Mouse (Mus musculus): ENCODE measurements around the gene Pbrm1. TPM values are rescaled to one million over a fixed set of nuclear protein-coding genes. Genes with fewer than 3 reads are reported as not detected.

Pbrm1 gene
- total RNA-seq, 2 experiments from 2014 or later: 65.7 to 69.4 TPM

- ATAC-seq (replicated peaks; ENCODE audit: poor library complexity, severe bottlenecking): no peak
Measured at GRCm38 (mm10) chr14:31078597-31079208, 59.8 kb downstream of the Pbrm1 start.

GRCm38 (mm10) chr14:31079313-31080028 lies 60.5 kb downstream of the Pbrm1 start:
- ATAC-seq (replicated peaks; ENCODE audit: poor library complexity, severe bottlenecking): no peak

DNA sequence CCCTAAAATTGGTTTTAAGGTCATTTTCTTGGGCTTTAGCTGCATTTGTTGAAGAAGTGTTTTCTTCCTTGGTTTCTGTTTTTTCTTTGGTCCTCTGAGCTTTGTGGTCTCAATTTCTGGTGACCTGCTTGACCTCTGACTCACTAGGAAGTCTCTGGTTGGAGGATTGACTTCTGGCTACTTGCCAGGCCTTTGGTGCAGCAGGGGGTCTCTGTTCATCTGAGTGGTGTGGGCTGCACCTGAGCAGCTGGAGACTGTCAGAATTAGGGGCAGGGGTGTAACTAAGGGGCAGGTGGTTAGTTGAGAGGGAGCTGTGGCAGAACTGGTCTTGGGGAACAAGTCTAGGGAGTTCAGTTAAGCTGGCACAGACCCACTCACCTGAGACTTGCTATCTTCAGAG lies 62.2 kb downstream of the Pbrm1 start:
- no peak for ATAC-seq (replicated peaks; ENCODE audit: poor library complexity, severe bottlenecking)

- ATAC-seq (replicated peaks; ENCODE audit: poor library complexity, severe bottlenecking): no peak
Measured at GRCm38 (mm10) chr14:31087433-31087832, 68.5 kb downstream of the Pbrm1 start.

- ATAC-seq (replicated peaks; ENCODE audit: poor library complexity, severe bottlenecking): no peak
Measured at GRCm38 (mm10) chr14:31088515-31088914, 69.6 kb downstream of the Pbrm1 start.

DNA sequence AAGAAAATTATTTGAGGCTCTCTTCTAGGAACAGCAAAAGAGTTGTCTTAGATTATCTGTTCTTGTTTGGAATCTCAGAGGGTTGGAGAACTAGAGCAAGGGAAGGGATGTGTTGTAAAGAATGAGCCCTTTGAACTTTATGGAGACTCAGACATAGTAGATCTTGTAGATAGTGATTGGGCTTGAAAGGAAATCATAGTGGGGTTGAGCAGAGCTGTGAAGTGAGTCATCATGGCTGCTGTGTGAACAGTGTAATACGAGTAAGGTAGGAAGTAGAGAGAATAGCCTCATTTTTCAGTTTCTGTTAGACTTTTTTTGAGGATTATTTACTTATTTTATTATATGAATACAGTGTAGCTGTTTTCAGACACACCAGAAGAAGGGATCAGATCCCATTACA lies 71.0 kb downstream of the Pbrm1 start:
- ATAC-seq (replicated peaks; ENCODE audit: poor library complexity, severe bottlenecking): no peak

GRCm38 (mm10) chr14:31105156-31105555 lies 86.2 kb downstream of the Pbrm1 start:
- ATAC-seq (replicated peaks; ENCODE audit: poor library complexity, severe bottlenecking): no peak

DNA sequence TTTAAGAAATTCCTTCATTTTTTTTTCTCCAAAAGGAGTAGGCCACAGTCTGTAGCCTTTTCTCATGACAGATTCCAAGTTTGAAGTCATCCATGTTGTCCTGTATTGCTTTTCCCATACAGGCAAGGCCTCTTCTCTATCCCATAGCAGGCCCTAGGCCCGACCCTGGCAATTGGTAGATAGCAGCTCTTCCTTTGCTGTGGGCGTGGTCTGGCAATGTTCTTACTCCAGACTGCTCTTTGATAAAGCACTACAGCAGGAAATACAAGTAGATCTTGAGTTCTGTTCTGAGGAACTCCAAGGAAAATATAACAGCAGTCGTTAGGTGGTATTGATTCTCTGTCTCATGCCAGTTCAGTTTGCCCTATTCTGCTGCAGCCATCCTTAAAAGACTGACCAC lies 91.7 kb downstream of the Pbrm1 start:
- ATAC-seq (replicated peaks; ENCODE audit: poor library complexity, severe bottlenecking): no peak

GRCm38 (mm10) chr14:31112187-31112586 lies 93.2 kb downstream of the Pbrm1 start:
- ATAC-seq (replicated peaks; ENCODE audit: poor library complexity, severe bottlenecking): no peak

DNA sequence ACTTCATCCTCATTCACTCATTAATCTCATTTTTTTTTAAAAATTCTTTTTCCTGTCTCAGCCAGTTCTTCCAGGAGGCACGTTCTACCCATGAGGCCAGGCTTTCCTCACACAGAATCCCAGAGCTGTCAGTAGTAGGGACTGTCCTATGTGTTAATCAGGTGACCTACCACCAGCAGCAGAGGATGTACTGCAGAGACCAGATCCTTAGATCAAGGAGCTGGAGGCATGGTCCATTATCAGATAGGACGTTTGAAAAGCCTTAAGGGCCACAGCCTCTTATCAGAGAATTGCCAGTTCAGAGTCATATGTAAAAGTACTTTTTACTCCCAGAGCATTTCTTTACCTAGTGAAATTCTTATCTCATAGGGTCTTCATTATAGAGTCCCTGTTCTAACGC lies 95.1 kb downstream of the Pbrm1 start:
- no peak for ATAC-seq (replicated peaks; ENCODE audit: poor library complexity, severe bottlenecking)

- no peak for ATAC-seq (replicated peaks; ENCODE audit: poor library complexity, severe bottlenecking)
Measured at GRCm38 (mm10) chr14:31115522-31115921, 96.6 kb downstream of the Pbrm1 start.

- no peak for ATAC-seq (replicated peaks; ENCODE audit: poor library complexity, severe bottlenecking)
Measured at GRCm38 (mm10) chr14:31125106-31126075, 106.5 kb downstream of the Pbrm1 start.

DNA sequence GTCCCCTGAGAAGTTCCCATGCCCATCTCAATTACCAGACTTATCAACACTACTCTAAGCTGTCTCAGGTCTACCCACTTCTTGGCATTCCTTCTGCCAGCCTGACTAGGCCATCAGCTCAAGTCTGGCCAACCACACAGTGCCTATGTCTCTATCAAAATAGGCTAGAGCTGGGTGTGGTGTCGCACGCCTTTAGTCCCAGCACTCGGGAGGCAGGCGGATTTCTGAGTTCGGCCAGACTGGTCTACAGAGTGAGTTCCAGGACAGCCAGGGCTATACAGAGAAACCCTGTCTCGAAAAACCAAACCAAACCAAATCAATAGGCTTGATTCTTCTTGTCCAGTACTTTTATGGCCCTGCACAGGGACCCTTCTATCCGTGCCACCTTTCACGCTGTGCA lies 107.9 kb downstream of the Pbrm1 start:
- ATAC-seq (replicated peaks; ENCODE audit: poor library complexity, severe bottlenecking): no peak

DNA sequence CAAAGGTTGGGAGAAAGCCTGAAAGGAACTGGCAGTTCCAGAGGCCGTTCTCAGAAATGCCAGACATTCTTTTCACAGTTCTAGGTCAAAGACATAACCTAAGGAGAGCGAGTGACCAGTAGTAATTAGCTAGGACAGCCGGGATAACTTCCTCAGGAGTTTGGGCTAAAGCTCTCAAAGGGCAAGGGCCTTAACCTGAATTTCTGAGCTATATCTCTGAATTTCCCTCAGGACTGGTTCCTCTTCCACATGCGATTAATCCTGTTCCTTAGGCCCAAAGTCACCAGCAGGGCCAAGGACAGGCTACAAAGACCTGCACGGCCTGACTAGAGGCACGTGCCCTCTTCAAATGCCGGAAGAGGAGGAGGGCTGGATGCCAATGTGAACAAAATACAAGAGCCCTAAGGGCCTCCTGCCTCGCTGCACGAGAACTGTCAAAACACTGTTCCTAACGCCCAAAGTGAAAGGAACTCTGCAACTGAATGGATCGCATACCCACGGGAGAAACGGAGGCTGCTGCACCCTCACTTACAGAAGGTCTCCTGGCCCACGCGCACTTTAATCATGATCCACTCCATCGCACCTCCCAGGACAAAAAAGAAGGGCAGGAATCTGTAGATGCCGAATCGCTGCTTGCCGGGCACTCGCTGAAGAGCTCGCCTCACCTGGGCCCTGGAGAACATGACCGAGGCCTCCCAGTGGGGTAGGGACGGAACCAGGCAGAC lies 109.3 kb downstream of the Pbrm1 start:
- ATAC-seq (replicated peaks; ENCODE audit: poor library complexity, severe bottlenecking): peak; percentile 29

GRCm38 (mm10) chr14:31128826-31129219 lies 109.9 kb downstream of the Pbrm1 start, which contains the start of gene Smim4:
Smim4 (minus strand) TSS chr14:31128956.
- peak; percentile 76 for ATAC-seq (replicated peaks; ENCODE audit: poor library complexity, severe bottlenecking)

GRCm38 (mm10) chr14:31129326-31130235 lies 110.6 kb downstream of the Pbrm1 start:
- no peak for ATAC-seq (replicated peaks; ENCODE audit: poor library complexity, severe bottlenecking)

- peak; percentile 71 for ATAC-seq (replicated peaks; ENCODE audit: poor library complexity, severe bottlenecking)
Measured at GRCm38 (mm10) chr14:31130236-31131220, 111.6 kb downstream of the Pbrm1 start, which contains the start of gene Nt5dc2. Nt5dc2 (plus strand) TSS chr14:31131053.

- no peak for ATAC-seq (replicated peaks; ENCODE audit: poor library complexity, severe bottlenecking)
Measured at GRCm38 (mm10) chr14:31131272-31131821, 112.4 kb downstream of the Pbrm1 start.
